Mouse (Mus musculus) CH12.LX (cell line): ENCODE data around the gene Nadk2. TPM values are rescaled to one million over a fixed set of nuclear protein-coding genes. Genes with fewer than 3 reads are reported as not detected.

ENCODE experiments used
- DNase-seq: peaks from one replicate; pipeline ENCODE4 v3.0.0-alpha.2; 2013; ENCODE audit errors: extremely low read depth
- H3K27ac ChIP-seq: 2 replicates; pipeline ENCODE4 v1.5.1; 2012; ENCODE audit warnings: low read depth, mild to moderate bottlenecking, control low read depth, moderate library complexity; ENCODE audit not compliant: insufficient read depth
- H3K27me3 ChIP-seq: replicated peaks from 2 replicates; pipeline ENCODE3; 2012; ENCODE audit warnings: inconsistent platforms
- H3K36me3 ChIP-seq, 2 experiments: replicated peaks in 1 of 2; 2 replicates each; pipeline versions ENCODE3 to v1.6.1; 2012; ENCODE audit warnings: inconsistent platforms in 1 of 2, low read length in 1 of 2, mild to moderate bottlenecking in 1 of 2, mixed read lengths in 1 of 2, moderate library complexity in 1 of 2; ENCODE audit not compliant: control insufficient read depth in 1 of 2, insufficient read depth in 1 of 2
- H3K4me1 ChIP-seq, 2 experiments: 2 replicates each; pipeline ENCODE4 v1.6.1; 2012; ENCODE audit warnings: inconsistent platforms in 1 of 2, moderate library complexity in 1 of 2; ENCODE audit not compliant: insufficient read depth in 2 of 2, control insufficient read depth in 1 of 2
- H3K4me2 ChIP-seq: 2 replicates; pipeline ENCODE4 v1.6.1; 2012; ENCODE audit warnings: low read depth, mild to moderate bottlenecking, control low read depth; ENCODE audit not compliant: poor library complexity, insufficient read depth, severe bottlenecking
- H3K4me3 ChIP-seq, 3 experiments: fragments of 150-350 bp in 1 of 3; sonication (generic) in 1 of 3; replicated peaks in 1 of 3; 2 replicates each; pipeline versions ENCODE3 to v1.5.1; 2011 to 2012; ENCODE audit warnings: low read depth in 2 of 3, low read length in 2 of 3, mild to moderate bottlenecking in 2 of 3, moderate library complexity in 2 of 3, control low read depth in 1 of 3, improper control_type of control experiment in 1 of 3, inconsistent platforms in 1 of 3, mixed read lengths in 1 of 3; ENCODE audit not compliant: poor library complexity in 1 of 3
- H3K79me2 ChIP-seq: replicated peaks from 2 replicates; pipeline ENCODE4 v1.6.1; 2012; ENCODE audit warnings: mild to moderate bottlenecking, moderate library complexity; ENCODE audit not compliant: control insufficient read depth, poor library complexity, insufficient read depth, severe bottlenecking; ENCODE audit errors: extremely low read depth
- H3K9ac ChIP-seq: 2 replicates; pipeline ENCODE4 v1.6.1; 2012; ENCODE audit warnings: low read depth, mild to moderate bottlenecking, control low read depth, moderate library complexity; ENCODE audit not compliant: insufficient read depth
- H3K9me3 ChIP-seq: replicated peaks from 2 replicates; pipeline ENCODE3; 2012; ENCODE audit warnings: low read length, inconsistent platforms, mixed read lengths
- CHD1 ChIP-seq: IDR thresholded peaks from 2 replicates; pipeline ENCODE4 v1.6.1; 2012; ENCODE audit warnings: low read depth, low read length, improper control_type of control experiment, inconsistent platforms
- CTCF ChIP-seq, 2 experiments: IDR thresholded peaks in 1 of 2; conservative IDR thresholded peaks in 1 of 2; 2 replicates each; pipeline ENCODE4 v1.5.1; 2011 to 2012; ENCODE audit warnings: low read depth in 2 of 2, low read length in 2 of 2, improper control_type of control experiment in 1 of 2, inconsistent platforms in 1 of 2, mild to moderate bottlenecking in 1 of 2, moderate library complexity in 1 of 2
- GABPA ChIP-seq: IDR thresholded peaks from 2 replicates; pipeline ENCODE4 v1.6.1; 2012; ENCODE audit warnings: low read depth, low read length, improper control_type of control experiment, inconsistent platforms; ENCODE audit not compliant: insufficient replicate concordance
- IRF4 ChIP-seq: IDR thresholded peaks from 2 replicates; pipeline ENCODE4 v1.6.1; 2014; ENCODE audit warnings: low read depth, mild to moderate bottlenecking, inconsistent platforms, low read length, improper control_type of control experiment
- JUN ChIP-seq: IDR thresholded peaks from 2 replicates; pipeline ENCODE4 v1.6.1; 2011; ENCODE audit warnings: low read depth, mild to moderate bottlenecking, low read length, improper control_type of control experiment, moderate library complexity; ENCODE audit not compliant: insufficient read depth
- JUND ChIP-seq: conservative IDR thresholded peaks from 2 replicates; pipeline ENCODE4 v1.6.1; 2011; ENCODE audit warnings: low read depth, low read length, improper control_type of control experiment
- KAT2A ChIP-seq: IDR thresholded peaks from 2 replicates; pipeline ENCODE4 v1.6.1; 2012; ENCODE audit warnings: low read length, improper control_type of control experiment, inconsistent platforms; ENCODE audit not compliant: insufficient replicate concordance
- MAX ChIP-seq: IDR thresholded peaks from 2 replicates; pipeline ENCODE4 v1.6.1; 2011; ENCODE audit warnings: low read length, improper control_type of control experiment
- MAZ ChIP-seq: IDR thresholded peaks from 2 replicates; pipeline ENCODE4 v1.6.1; 2012; ENCODE audit warnings: low read depth, mild to moderate bottlenecking, inconsistent platforms, low read length, improper control_type of control experiment, moderate library complexity
- MEF2A ChIP-seq: IDR thresholded peaks from 2 replicates; pipeline ENCODE4 v1.6.1; 2014; ENCODE audit warnings: low read depth, mild to moderate bottlenecking, inconsistent platforms, low read length, improper control_type of control experiment, borderline replicate concordance
- MYC ChIP-seq: IDR thresholded peaks from 2 replicates; pipeline ENCODE4 v1.6.1; 2011; ENCODE audit warnings: low read depth, mild to moderate bottlenecking, improper control_type of control experiment, low read length
- NELFE ChIP-seq: IDR thresholded peaks from 2 replicates; pipeline ENCODE4 v1.6.1; 2011; ENCODE audit warnings: low read depth, low read length, improper control_type of control experiment
- PAX5 ChIP-seq: IDR thresholded peaks from 2 replicates; pipeline ENCODE4 v1.6.1; 2012; ENCODE audit warnings: low read length, inconsistent platforms, mixed read lengths
- POLR2A ChIP-seq: IDR thresholded peaks from 2 replicates; pipeline ENCODE4 v1.6.1; 2011; ENCODE audit warnings: low read depth, mild to moderate bottlenecking, improper control_type of control experiment, low read length
- POLR2AphosphoS2 ChIP-seq: IDR thresholded peaks from 2 replicates; pipeline ENCODE4 v1.6.1; 2011; ENCODE audit warnings: low read depth, low read length, improper control_type of control experiment
- RAD21 ChIP-seq: IDR thresholded peaks from 2 replicates; pipeline ENCODE4 v1.6.1; 2011; ENCODE audit warnings: low read depth, mild to moderate bottlenecking, low read length, improper control_type of control experiment, moderate library complexity
- RCOR1 ChIP-seq: conservative IDR thresholded peaks from 2 replicates; pipeline ENCODE4 v1.6.1; 2012; ENCODE audit warnings: low read depth, mild to moderate bottlenecking, inconsistent platforms, low read length, improper control_type of control experiment
- SIN3A ChIP-seq: IDR thresholded peaks from 2 replicates; pipeline ENCODE4 v1.6.1; 2012; ENCODE audit warnings: low read length, improper control_type of control experiment, inconsistent platforms
- SMC3 ChIP-seq: IDR thresholded peaks from 2 replicates; pipeline ENCODE4 v1.6.1; 2011; ENCODE audit warnings: low read depth, low read length, improper control_type of control experiment
- TCF12 ChIP-seq: IDR thresholded peaks from 2 replicates; pipeline ENCODE4 v1.6.1; 2014; ENCODE audit warnings: low read depth, mild to moderate bottlenecking, inconsistent platforms, low read length, improper control_type of control experiment
- UBTF ChIP-seq: IDR thresholded peaks from 2 replicates; pipeline ENCODE4 v1.6.1; 2012; ENCODE audit warnings: low read depth, mild to moderate bottlenecking, inconsistent platforms, low read length, improper control_type of control experiment, moderate library complexity
- USF2 ChIP-seq: conservative IDR thresholded peaks from 2 replicates; pipeline ENCODE4 v1.6.1; 2011; ENCODE audit warnings: low read depth, low read length, improper control_type of control experiment
- ZNF384 ChIP-seq: IDR thresholded peaks from 2 replicates; pipeline ENCODE4 v1.6.1; 2012; ENCODE audit warnings: low read depth, low read length, improper control_type of control experiment, inconsistent platforms
- dilution Hi-C: fragments of 300-500 bp; cut with MboI; formaldehyde crosslinking; loops from 2 replicates; pipeline ENCODE4 v1.14.3; 2020; ENCODE audit warnings: low sequenced_read_pairs; ENCODE audit not compliant: extremely low pct_unique_long_range_greater_than_20kb, extremely low pct_ligation_motif_present
- in situ Hi-C: fragments of 300-500 bp; cut with MboI; formaldehyde crosslinking; loops from 3 replicates; pipeline ENCODE4 v1.14.3; 2019; ENCODE audit warnings: low sequenced_read_pairs, low pct_ligation_motif_present, low pct_unique_long_range_greater_than_20kb, mixed read lengths
- polyA plus RNA-seq: library from polyadenylated mRNA; unstranded; fragments of >175 nt; gene quantifications from 2 replicates; pipeline ENCODE4 v1.2.1, GENCODE M21; 2012; ENCODE audit warnings: low read depth; ENCODE audit not compliant: insufficient read length
- total RNA-seq, 2 experiments: library from RNA; depleted of rRNA; stranded (reverse); fragments of 300-350 nt in 1 of 2; fragments of >200 nt in 1 of 2; gene quantifications; 2 replicates each; pipeline ENCODE4 v1.2.3; 2012 to 2014

Gene Nadk2
- total and polyA plus RNA-seq, 3 experiments: 22.6 to 35.1 (median 30.1) TPM

DNA sequence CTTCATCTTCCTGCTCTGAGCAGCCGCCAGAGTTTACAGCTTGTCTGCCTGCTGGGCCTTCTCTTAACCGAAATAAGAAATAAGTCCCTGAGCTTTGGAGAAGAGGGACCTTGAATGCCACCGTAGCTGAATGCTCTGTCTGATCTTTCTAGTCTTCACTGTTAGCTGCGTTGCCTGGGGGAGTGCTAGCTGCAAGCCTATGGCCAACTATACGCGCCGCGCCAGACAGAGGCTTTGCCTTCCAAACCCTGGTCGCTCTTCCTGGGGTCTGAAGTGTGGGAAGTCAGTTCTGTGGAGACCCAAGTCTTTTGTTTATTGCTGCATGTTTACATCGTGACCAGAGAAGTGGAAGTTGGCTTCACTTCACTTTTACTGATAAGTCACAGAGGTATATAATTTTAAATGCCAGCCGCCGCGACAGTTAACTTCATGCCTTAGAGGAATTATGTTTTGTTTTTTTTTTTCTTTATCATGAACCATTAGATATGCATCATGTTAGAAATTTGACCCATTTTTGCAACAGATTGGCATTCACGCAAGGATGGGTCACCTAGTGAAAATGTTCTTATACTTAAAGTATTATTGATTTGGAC is 4.6 kb downstream of the Nadk2 start:
- H3K4me2 ChIP-seq: no peak overlapping the region
- H3K27ac ChIP-seq: no peak overlapping the region
- dilution Hi-C loops: no loop called here

DNA sequence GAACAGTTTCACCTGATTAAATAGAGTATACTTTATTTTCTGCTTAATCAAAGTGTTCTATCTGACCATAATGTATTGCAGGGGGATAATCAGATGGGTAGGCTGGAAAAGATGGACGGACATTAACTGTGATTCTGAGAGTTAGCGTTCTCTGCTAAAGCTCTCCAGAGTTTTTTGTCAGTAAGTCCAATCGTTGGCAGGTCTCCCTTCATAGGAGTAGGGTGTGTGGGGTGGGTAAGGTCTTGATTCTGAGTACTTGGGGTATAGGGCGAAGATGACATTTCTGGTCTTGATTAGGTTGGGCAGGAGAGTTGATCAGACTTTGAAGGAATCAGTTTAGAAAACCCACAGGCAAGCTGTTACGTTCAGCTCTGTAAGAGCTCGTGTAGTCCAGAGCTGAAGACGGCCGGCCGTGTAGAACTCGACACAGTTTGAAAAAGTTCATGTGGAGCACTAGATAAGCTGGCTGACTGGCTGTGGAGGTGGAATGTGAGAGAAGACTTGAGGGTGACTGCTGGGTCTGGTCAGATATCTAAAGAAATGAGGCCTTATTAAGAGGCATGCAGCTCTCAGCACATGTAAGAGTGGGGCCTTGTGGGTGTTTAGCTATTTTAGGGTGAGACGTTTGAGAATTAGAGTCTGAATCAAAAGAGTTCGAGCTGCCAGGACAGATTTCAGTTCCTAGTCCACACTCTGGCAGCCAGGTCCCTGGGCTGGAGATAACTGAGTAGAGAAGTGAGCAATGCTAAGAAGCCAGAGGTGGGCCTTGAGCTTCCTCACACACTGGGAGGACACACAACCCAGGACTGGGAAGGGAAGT is 7.6 kb downstream of the Nadk2 start:
- Histone ChIP-seq H3K9me3 (no peaks in the 10 kb centered on the region), H3K36me3 (peaks cover 0 to 12% of the 10 kb centered on the region in 2 experiments), H3K27me3 (no peaks in the 10 kb centered on the region), H3K4me2 (no peak overlapping the region), H3K9ac (no peak overlapping the region), H3K27ac (no peak overlapping the region), H3K79me2 (no peaks in the 10 kb centered on the region), H3K4me3 (no peak overlapping the region), H3K4me1 (peaks cover 0 to 28% of the 10 kb centered on the region in 2 experiments; a peak in 2 of 4 replicates)
- dilution Hi-C loops: no loop called here
- DNase-seq: no peak
- in situ Hi-C loops: no loop called here
- TF ChIP-seq RCOR1: no peak
- no peak for TF ChIP-seq USF2
- TF ChIP-seq JUND: no peak
- no peak for TF ChIP-seq POLR2AphosphoS2
- no peak for TF ChIP-seq IRF4
- TF ChIP-seq MEF2A: no peak
- TF ChIP-seq MAZ: no peak
- TF ChIP-seq MAX: no peak
- no peak for TF ChIP-seq ZNF384
- no peak for TF ChIP-seq RAD21
- no peak for TF ChIP-seq CHD1
- no peak for TF ChIP-seq CTCF (conservative IDR thresholded peaks at IDR 0.05 in 1 of 2, IDR thresholded peaks at IDR 0.05 in 1 of 2; ENCODE audit: low read depth in 2 of 2, low read length in 2 of 2)
- TF ChIP-seq UBTF: no peak
- TF ChIP-seq POLR2A: no peak
- no peak for TF ChIP-seq KAT2A
- no peak for TF ChIP-seq NELFE
- no peak for TF ChIP-seq SMC3
- TF ChIP-seq PAX5: no peak
- no peak for TF ChIP-seq GABPA

More for the DNA sequence above, 4.6 kb downstream of the Nadk2 start:
- Histone ChIP-seq H3K9ac (no peak overlapping the region), H3K27me3 (no peaks in the 10 kb centered on the region)
- in situ Hi-C loops: no loop called here
- TF ChIP-seq KAT2A (no peak), MEF2A (no peak), JUN (no peak), MYC (no peak), IRF4 (no peak), SIN3A (no peak), TCF12 (no peak)
- TF ChIP-seq, all 38 proteins: peak for 0
- H3K79me2 ChIP-seq: no peaks in the 10 kb centered on the region
- no peak overlapping the region for H3K4me3 ChIP-seq
- DNase-seq: no peak
- H3K36me3 ChIP-seq: peaks cover 0 to 12% of the 10 kb centered on the region in 2 experiments
- no peaks in the 10 kb centered on the region for H3K9me3 ChIP-seq
- peaks cover 0 to 44% of the 10 kb centered on the region in 2 experiments; a peak in 2 of 4 replicates for H3K4me1 ChIP-seq
